Mouse (Mus musculus): ENCODE measurements around the gene Spats2. TPM values are rescaled to one million over a fixed set of nuclear protein-coding genes. Genes with fewer than 3 reads are reported as not detected.

Spats2 gene
- not detected for total RNA-seq (2023)

GRCm38 (mm10) chr15:99125711-99126080 is at the start of gene Spats2:
Gene Spats2, plus strand, starts transcription at chr15:99125916.

GRCm38 (mm10) chr15:99087253-99088075 is 38.3 kb upstream of the Spats2 start, which contains the start of gene C1ql4:
Gene C1ql4, minus strand, starts transcription at chr15:99087817.

GRCm38 (mm10) chr15:99092870-99093269 is 32.8 kb upstream of the Spats2 start, which contains the start of gene Dnajc22:
Gene Dnajc22, plus strand, starts transcription at chr15:99093170.

GRCm38 (mm10) chr15:99224208-99224911 is 98.6 kb downstream of the Spats2 start, which contains the start of gene Kcnh3:
Gene Kcnh3, plus strand, starts transcription at chr15:99224861.

GRCm38 (mm10) chr15:99251626-99252380 is 126.1 kb downstream of the Spats2 start, which contains the start of gene Mcrs1:
Gene Mcrs1, minus strand, starts transcription at chr15:99251961.

Other genes starting within 250 kb of the Spats2 start
- 24.9 TPM for gene Rhebl1, start 231.4 kb upstream of the Spats2 start, total RNA-seq (2023)
- not detected for gene Dhh, start 227.4 kb upstream of the Spats2 start, total RNA-seq (2023)
- gene Lmbr1l, start 207.7 kb upstream of the Spats2 start, total RNA-seq (2023) = 388 TPM
- gene Tuba1b, start 191.4 kb upstream of the Spats2 start, total RNA-seq (2023) = 217 TPM
- not detected for gene Gm49450, start 172.4 kb upstream of the Spats2 start, total RNA-seq (2023)
- 261 TPM for gene Tuba1a, start 172.2 kb upstream of the Spats2 start, total RNA-seq (2023)
- 64.0 TPM for gene Tuba1c, start 96.0 kb upstream of the Spats2 start, total RNA-seq (2023)
- gene Prph, start 70.7 kb upstream of the Spats2 start, total RNA-seq (2023) = not detected
- 2.3 TPM for gene Troap, start 51.3 kb upstream of the Spats2 start, total RNA-seq (2023)
- gene C1ql4, start 38.1 kb upstream of the Spats2 start, total RNA-seq (2023) = not detected
- gene Dnajc22, start 32.7 kb upstream of the Spats2 start, total RNA-seq (2023) = not detected
- 3.3 TPM for gene Kcnh3, start 98.9 kb downstream of the Spats2 start, total RNA-seq (2023)
- 131 TPM for gene Mcrs1, start 126.0 kb downstream of the Spats2 start, total RNA-seq (2023)
- gene Prpf40b, start 169.2 kb downstream of the Spats2 start, total RNA-seq (2023) = 16.4 TPM
- not detected for gene Fam186b, start 170.0 kb downstream of the Spats2 start, total RNA-seq (2023)
- 52.1 TPM for gene Fmnl3, start 244.6 kb downstream of the Spats2 start, total RNA-seq (2023)

All from CD4-positive naive resting alpha-beta T cell, adult 76 days (primary cell).